Mouse (Mus musculus) gastrocnemius, adult 8-10 months (tissue): Measurements from ENCODE around the gene F3. TPM values are rescaled to one million over a fixed set of nuclear protein-coding genes. Genes with fewer than 3 reads are reported as not detected.

Experiments used
- DNase-seq, 2 experiments: peaks; one replicate each; pipeline ENCODE4 v3.0.0; 2022; ENCODE audit warnings: low spot score in 2 of 2
- total RNA-seq, 4 experiments: library from RNA; stranded (reverse); gene quantifications; 2 replicates each; pipeline ENCODE4 v1.2.4; 2022

F3 gene
- total RNA-seq, result 1 to 10 TPM; 2.9 to 4.3 (median 3.6) TPM

DNA sequence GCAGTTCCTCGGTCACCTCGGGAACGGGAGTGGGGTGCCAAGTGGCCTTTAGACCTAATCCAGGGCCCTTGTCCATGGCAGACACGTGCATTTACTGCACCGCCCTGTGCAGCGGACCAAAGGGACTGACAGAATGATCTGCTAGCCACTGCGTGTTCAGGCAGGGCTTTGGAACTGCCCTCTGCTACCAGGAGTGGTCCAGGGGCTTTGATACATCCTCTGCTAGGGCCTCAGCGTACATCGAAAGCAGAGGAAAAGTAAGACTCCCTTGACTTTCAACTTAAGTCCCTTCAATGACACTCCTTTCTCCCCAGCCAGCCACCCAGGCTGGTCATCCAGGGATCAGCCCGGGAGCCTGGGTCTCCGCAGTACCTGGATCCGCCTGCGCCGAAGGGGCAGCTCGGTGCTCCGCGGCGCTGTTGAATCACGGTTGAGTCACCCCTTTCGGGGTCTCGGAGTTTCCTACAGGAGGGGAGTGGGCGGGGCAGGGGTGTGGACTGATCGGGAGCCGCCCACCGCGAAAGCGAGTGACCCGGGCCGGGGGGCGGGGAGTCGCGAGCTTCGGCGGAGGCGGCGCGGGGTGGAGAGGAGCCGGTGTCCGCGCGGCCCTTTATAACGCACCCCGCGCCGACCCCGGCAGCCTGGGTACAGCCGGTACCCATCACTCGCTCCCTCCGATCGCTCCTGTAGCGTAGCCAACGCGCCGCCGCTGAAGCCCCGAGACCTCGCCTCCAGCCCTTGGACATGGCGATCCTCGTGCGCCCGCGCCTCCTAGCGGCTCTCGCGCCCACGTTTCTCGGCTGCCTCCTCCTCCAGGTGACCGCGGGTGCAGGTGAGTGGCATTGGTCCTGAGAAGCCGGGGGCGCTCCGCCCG lies at the start of gene F3:
TSS of gene F3 (plus strand) at position 567 of the 874 bp plus-strand sequence.
- peak; percentile 58 to 70 for DNase-seq

- no peak for DNase-seq
These were observed 44.4 kb upstream of the F3 start for GRCm38 (mm10) chr3:121678935-121679334.

DNA sequence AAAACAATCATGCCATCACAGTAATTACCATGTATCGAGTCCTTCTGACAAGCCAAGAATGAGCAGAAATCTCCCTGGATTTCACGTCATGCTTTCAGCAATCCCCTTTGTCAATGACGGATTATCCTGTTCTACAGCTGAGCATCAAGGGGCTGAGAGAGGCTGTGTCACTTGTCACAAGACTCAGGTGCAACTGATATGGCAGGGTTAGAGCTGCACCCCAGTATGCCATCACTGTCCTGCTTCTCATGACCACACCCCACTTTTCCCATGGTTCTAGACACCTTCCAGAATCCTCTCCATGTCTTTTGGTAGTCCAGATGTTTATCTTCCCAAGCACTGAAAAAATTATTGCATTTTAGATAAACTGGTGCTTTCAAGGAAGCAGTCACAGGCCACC lies 43.9 kb upstream of the F3 start:
- DNase-seq, result no peak

DNA sequence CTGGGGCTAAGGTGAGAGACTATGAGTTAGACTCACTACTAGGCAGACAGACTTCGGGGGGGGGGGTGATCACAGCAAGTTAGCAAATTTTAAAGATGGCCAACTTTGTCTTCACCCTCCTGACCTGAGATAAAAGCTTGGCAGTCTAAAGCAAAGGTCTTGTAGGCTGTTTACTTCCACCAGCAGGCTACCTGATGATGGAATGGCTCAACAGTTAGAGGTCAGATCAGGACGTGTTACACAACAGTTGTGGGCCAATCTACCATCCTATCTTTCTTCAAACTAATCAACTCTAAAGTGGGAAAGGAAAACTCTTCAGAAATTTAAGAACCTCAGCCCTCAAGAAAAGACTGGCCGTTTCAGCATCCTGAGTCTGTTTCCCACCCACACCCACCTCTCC lies 43.1 kb upstream of the F3 start:
- no peak for DNase-seq

DNA sequence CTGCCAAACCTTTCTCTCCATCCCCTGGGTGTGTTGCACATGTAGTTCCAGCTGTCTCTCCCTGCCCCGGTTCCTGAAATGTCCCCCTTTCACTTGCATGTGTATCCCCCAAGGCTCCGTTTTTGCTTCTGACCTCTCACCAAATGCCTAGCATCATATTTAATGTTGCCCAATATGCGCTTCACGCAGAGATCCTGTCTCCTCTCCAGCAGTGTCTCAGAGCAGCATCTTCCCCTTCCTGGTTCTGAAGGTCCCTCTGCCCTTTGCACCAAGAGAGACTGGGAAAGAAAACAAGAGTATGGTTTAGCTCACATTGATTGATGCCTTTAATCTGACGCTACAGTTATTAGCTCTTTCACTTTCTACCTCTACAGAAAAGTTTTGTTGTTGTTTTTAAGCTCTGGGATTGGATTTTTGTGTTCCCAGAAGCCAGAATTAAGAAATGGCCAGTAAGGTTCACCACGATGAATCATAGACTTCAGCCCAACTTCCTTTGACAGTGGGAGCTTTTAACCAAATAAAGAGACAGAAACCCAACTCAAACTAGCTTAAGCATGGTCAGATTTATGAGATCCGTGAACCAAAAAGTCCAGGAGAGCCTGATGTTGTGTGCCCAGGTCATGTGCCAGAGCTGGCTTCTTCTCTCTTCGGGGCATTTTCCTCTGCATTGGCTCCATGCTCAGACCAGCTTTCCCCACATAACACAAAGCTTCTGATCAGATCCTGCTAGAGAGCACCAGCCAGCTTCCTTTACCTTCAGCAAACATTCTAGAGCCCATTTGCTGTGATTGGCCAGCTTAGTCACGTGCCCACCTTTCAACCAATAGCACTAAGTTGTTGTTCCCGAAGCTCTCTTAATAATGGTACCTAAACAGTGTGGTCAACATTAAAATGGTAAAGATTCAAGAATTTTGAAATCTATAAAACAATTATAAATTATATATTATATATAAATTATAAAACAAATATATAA lies 40.6 kb upstream of the F3 start:
- no peak for DNase-seq

DNA sequence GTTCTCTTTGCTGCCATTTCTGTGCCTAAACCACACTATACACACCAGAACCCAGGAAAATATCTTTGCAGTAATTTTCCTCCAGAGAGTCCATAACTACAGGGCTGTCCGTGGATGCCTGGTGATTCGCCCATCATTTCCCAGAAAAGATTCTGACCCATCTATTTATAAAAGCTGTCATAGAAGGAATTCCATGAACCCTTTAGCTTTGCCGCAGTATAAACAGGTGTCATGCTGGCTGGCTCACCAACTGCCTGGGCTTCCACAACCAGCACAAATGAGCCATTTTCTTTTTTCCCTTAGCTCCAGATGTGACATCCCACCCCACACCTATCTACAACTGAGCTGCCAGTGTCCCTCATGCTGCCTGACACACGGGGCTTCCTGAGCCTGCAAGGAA lies 38.8 kb upstream of the F3 start:
- DNase-seq, result no peak

DNA sequence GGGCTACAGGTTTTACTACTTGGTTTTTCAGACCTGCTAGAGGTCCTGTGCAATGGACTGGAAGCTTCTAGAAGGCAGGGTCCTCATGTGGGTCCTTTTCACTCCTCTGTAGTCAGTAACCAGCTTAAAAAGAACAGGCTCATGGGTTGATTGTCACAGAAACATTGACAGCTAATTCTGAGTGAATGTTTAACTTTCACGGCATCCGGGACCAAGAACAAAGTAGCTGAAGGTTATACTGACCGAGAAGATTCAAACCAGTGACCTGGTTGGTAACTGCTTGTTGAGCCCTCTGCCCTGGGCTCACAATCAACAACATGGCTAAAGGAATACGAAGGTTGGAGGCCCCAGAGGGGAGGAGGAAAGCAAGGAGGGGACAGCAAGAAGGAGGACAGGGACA lies 38.4 kb upstream of the F3 start:
- DNase-seq, result no peak

DNA sequence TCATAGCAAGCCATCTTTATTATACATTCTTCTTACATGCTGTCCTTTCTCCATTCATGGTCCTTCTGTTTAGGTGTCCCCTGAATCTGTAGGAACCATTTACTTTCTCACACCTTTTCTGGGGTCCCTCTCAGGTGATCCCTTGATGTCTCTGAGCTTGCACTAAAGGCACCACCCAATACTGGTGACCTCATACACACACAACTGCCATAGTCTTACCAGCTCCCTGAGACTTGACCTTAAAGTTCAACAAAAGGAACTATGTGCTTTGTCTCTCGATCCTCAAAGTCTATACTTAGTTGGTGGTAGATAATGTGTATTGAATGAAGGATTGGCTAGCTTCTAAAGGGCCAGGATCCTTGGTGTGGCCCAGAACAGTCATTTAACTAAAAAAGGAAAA lies 37.4 kb upstream of the F3 start:
- DNase-seq, result no peak

DNA sequence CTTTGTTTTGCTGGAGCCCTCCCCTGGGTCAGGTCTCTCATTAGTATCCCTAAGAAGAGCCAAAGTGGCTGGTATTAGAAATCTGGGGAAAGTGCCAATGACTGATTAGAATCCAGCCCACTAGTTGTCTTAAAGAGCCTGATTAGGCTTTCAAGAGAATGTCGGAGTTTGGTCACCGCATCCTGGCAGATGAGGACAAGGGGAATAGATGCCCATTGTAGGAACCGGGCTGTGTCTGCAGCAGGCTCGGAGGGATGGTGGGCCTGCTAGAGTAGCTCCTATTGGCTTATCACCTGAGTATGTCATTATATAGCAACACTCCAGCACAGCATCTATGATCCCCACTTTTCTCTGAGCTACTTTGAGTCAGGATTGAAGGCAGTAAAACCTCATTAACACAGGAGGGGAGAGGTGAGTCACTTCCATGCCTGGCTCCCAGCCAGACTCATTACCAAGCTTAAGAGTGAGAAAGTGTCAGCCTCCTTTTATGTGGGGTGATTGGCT lies 36.9 kb upstream of the F3 start:
- DNase-seq, result no peak

DNA sequence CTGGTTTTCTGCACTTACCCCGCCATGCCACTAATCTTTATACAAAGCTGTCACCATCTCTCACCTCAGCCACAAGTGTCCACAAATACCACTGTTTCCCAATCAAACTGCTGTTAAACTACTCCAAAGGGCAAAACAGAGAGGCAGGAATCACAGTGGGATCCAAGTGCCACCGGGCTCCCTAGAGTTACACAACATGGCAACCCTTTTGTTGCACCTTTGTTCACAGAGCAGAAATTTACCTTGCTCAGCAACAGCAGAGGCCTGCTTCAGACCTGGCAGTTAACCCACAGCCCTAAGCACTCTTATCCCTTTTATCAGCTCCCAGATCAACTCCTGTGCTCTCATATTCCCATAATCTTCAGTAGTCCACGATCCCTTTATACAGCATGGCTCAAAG lies 35.6 kb upstream of the F3 start:
- no peak for DNase-seq

- DNase-seq, result no peak
These were observed 34.3 kb upstream of the F3 start for GRCm38 (mm10) chr3:121689029-121689428.

DNA sequence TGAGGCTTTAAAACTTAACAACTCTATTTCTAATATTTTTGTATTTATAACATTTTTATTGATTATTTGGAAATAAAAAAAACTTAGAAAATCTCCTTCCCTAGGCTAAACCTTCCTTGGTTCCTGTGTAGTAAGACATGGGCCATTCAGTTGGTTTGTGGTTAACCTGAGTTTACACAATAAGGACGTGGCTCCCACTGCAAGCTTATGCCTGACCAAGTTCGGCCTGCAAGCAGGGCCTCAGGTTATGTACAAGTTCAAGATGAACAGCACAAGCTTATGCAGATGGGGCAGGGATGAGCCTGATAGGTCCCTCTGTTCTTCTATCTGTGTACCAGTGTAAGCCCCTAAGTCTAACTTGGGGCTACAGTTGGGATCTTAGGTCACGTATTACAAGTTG lies 33.6 kb upstream of the F3 start:
- DNase-seq, result no peak

DNA sequence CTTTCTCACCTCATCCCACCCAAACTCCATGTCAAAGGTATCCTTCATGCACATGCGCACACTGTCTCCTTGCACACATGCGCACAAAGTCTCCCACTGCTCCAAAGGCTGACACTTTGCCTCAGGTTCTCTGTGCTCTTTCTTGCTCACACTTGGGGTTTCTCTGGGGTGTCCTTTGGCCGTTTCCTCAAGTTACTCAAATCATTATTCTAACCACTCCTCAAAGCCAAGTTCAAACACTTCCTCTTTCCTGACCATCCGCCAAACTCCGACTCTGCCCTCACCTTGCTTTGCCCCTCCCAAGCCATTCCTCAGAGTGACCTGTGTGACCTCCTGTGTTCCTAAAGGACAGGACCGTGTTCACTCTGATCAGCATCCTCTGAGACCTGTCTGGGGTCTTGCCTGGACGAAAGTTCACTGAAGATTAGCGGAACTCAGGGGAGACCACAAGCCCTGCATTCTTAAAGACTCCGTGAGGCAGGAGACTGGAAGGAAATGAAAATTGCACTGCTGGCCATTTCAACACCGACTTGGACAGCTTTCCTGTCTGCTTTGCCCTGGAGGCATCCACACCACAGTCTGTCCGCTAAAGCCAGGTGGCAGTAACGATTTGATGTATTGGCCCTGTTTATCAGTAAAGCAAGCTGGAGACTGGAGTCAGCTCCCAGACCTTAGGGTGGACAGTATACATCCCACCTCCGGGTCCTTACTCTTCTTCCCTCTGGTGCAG lies 30.2 kb upstream of the F3 start:
- no peak for DNase-seq

GRCm38 (mm10) chr3:121693746-121694145 lies 29.6 kb upstream of the F3 start:
- no peak for DNase-seq

DNA sequence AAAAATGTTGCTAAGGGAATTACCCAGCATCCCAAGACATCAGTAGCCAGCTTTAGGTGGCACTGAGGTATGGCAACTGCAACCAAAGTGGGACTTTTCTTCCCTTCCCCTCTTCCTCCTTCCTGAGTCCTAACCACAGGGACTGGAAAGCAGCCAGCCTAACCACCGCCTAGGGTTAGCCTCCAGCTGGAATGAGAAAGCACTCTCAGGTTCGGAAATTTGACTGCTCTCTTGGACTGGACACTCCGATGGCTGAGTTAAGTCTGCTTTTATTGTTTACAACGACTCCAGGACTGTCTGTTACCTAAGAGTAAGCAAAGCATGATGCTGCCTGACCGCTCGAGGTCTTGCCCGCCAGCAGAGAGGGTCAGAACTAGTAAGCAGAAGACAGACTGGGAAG lies 26.2 kb upstream of the F3 start:
- peak; percentile 47 to 48 for DNase-seq

GRCm38 (mm10) chr3:121699401-121699800 lies 23.9 kb upstream of the F3 start:
- no peak for DNase-seq

DNA sequence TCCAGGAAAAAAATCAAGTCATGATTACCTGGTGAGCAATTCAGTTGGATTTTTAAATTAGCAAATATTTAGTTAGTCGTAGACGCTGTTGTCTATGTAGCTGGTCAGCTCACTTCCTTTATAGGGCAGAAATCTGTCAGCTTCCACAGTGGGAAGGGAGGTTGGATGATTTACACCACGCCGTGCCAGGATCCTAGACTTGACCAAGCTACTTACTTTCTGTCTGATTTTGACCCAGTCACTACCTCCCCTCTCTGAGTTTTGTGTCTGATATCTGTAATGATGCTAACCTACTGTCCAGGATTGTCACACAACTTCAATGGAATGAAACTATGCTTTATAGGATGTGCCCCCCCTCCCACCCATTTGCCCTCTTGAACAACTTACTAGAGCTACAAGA lies 23.5 kb upstream of the F3 start:
- no peak for DNase-seq

DNA sequence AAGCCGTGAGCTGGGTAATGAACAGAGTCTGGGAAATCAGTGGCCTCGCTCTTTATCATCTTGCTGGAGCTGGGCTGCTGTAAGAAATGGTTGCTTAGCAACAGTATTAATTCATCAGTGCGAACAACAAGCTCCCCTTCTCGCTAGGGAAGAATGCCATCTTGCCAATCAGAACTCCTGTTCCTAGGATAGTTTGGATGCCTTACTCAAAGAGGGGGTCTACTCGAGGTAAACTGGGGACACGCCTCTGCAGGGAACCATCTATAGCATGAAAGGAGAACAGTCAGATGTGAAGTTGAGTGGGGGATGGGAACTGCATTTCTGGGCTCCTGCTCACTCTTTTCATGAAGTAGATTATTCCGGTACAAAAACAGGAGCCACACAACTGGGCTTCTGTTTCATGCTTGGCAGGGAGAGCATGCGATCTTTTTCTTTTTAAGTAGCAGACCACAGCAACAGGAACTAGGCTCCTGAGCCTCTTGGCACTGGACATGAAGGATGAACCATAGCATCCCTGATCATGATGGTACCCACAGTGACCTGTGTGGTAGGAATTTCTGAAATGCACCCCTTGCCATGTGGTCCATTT lies 22.9 kb upstream of the F3 start:
- no peak for DNase-seq

DNA sequence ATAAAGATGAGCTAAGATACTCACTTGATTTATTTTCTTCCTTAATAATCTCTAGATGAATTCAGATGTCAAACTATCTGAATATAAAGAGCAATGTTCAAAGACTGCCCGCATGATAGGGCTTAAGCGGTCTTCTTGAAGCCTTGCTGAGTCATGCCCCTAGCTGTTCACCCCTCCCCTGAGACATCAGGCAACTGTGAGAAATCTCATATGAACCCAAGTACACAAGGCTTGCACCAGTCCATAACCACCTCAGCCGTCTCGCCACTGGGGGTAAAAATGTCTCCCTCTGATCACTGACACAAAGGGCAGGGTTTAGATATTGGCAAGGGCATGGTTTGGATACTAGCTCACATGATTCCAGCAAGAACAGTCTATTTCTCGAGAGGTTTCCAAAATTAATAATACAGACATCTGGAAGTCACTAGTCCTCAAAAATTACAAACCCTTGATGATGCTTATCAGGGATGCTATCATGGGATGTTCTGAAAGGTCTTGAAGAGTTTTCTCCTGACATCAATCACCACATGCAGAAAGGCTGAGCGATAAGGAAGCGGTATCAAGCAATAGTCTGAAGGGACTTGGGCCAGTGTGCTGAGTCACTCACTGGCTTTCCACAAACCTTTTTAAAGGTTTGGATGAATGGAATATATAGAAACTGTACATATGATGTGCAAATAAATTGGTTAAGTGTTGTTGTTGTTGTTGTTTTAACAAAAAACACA lies 20.0 kb upstream of the F3 start:
- DNase-seq, result no peak

DNA sequence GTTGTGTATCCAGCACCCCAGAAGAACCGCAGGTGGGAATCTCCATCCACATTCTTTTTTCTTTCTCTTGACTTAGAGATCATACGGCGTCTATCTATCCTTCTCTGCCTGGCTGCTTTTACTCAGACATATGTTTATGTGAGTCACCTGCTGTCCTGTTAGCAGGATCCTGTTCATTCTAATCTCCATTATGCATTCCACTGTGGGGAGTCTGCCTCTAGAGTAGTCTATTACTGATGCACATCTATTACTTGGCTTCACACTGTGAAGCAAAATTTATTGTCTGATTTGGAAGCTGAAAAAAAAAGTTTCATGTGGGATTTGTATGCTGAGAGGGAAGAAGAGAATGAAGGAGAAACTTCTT lies 19.5 kb upstream of the F3 start:
- DNase-seq, result no peak

GRCm38 (mm10) chr3:121706087-121706486 lies 17.2 kb upstream of the F3 start:
- DNase-seq, result no peak
